Mouse (Mus musculus): ENCODE data around the gene Gm13305. TPM values are rescaled to one million over a fixed set of nuclear protein-coding genes. Genes with fewer than 3 reads are reported as not detected.
"Not testable (repeated sequence)": the region's sequence is repeated elsewhere in the genome, so short reads cannot be mapped to it uniquely, and the experiment has no call there.

Gene Gm13305
- polyA plus RNA-seq (2015; fragmentation: Nextera tagmentation; extraction: Ambion mirVana): 0.54 TPM in 1 of 2 replicates, not detected in the other

DNA sequence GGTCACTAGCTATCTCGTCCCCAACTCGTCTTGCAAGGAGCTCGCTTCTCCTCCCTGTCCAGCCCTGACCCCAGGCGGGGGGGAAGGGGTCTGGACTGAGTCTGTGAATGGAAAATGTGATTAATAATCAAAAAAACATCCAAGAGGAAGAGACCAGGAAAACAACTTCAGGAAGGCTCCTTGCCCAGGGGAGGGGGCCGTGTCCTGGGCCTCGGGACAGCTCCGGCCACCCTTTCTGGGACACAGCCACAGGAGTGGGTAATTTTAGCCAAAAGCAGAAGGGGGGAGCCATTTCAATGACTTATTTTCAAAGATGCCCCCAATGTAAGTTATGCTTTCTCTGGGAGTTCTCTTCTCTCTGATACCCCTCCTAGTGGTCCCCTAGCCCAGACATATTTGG, at the start of gene Gm13305:
Gene Gm13305, minus strand, starts transcription at position 101 of the 400 bp plus-strand sequence.
- not testable (repeated sequence) for H3K4me3 ChIP-seq; H3K4me2 ChIP-seq; H3K27me3 ChIP-seq; H3K9me3 ChIP-seq; H3K27ac ChIP-seq; H3K9ac ChIP-seq; H3K36me3 ChIP-seq; H3K4me1 ChIP-seq; ATAC-seq (ENCODE audit: borderline replicate concordance, extremely low read depth, low FRiP score, low TSS enrichment)
- WGBS: no CpG with 5 or more reads among the region's 7 CpGs

DNA sequence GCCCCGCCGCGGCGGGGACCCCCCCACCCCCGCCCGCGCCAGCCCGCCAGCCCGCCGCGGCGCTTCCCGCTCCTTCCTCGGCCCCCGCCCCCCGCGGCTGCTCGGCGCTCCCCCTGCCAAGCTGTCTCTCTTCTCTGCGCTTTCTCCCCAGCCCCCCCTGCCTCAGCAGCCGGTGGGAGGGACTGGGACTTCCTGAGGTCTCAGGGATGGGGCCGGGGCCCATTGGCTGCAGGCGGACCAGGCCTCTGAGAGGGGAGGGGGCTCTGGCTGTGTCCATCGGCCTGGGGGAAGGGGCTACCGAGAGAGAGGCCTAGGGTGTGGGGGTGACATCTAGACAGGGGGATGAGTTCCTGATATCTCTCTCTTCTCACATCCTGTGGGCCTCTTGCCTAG, 16.6 kb upstream of the Gm13305 start:
- H3K27me3 ChIP-seq, H3K9me3 ChIP-seq, H3K36me3 ChIP-seq, H3K9ac ChIP-seq, H3K4me2 ChIP-seq, H3K4me1 ChIP-seq, H3K27ac ChIP-seq, H3K4me3 ChIP-seq: not testable (repeated sequence)
- peak; percentile 79; the same call in 1 of the 2 replicates for ATAC-seq (ENCODE audit: borderline replicate concordance, extremely low read depth, low FRiP score, low TSS enrichment)
- WGBS: no CpG with 5 or more reads among the region's 25 CpGs

DNA sequence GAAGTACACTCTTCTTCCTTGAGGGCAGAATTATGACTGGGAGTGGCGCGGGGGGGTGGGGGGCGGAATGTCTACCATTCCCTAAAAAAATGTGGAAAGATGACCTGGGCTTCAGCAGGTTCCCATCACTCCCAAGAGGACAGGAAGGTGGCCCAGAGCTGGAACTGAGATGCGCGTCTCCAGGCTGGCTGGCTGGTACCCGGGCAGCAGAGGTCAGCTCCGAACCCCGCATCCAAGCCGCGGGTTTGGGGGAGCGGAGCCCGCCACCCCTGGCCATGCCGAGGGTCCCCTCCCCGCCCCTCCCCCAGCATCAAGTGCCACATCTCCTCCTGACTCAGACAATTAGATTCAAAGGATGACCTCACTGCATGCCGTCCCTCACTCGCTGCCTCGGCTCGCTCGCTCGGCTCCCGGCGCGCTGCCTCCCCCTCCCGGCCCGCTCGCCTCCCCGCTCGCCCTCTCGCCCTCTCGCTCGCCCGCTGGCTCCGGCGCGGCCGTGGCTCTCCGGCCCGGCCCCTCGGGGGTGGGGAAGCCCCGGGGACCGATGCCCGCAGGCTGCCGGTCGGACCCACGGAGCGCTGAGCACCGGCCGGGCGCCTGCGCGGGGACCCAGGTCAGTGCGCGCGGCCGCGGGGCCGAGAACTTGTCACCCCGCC, 16.0 kb upstream of the Gm13305 start:
- not testable (repeated sequence) for H3K4me1 ChIP-seq, H3K9me3 ChIP-seq, H3K27me3 ChIP-seq, H3K27ac ChIP-seq, H3K4me3 ChIP-seq, H3K9ac ChIP-seq, H3K4me2 ChIP-seq, H3K36me3 ChIP-seq
- peak; percentile 19; the same call in 1 of the 2 replicates for ATAC-seq (ENCODE audit: borderline replicate concordance, extremely low read depth, low FRiP score, low TSS enrichment)
- WGBS: no CpG with 5 or more reads among the region's 58 CpGs

DNA sequence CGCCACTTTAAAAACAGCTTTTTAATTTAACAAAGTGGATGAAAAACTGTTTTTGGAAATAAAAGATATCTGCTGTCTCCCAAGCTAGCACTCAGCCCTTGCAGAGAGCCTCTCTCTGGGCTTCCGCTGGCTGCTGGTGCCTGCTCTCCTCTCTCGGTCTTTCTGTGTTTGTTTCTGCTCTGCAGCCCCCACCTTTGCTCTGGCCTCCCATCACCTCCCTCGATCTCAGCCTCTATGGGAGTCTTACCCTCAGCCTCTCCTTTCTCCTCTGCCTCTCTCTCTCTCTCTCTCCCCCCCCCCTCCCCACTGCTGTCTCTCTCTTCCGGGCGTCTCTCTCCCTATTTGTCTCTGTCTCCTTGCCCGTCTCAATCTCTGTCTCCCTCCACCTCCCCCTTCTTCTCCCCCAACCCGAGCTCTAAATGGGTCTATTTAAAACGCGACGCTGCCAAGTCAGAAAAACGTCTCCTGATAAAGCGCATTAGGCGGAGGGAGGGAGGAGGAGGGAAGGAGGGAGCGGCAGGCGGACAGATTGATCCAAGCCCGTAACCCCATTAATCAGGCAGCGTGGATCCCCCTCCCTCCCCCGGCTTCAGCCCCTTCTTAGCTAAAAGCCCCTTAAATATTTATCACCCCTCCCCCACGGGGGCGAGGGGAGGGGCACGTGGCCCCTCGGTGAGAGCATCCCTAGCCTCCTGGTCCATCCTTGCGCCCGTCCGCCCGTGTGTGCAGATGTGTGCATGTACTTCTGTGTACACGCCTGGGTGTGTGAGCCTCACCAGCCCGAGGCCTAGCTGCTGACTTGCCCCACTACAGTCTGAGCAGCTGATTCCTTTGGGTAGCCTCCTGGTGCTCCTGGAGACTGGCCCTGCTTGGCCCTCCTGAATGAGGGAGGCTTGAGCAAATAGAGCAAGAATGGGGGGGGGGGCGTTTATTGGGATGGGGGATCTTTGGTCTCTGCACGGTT, 15.1 kb upstream of the Gm13305 start:
- H3K4me3 ChIP-seq; H3K27ac ChIP-seq; H3K9me3 ChIP-seq; H3K36me3 ChIP-seq; H3K4me2 ChIP-seq; ATAC-seq (ENCODE audit: borderline replicate concordance, extremely low read depth, low FRiP score, low TSS enrichment); H3K4me1 ChIP-seq; H3K9ac ChIP-seq; H3K27me3 ChIP-seq: not testable (repeated sequence)
- no CpG with 5 or more reads among the region's 31 CpGs for WGBS

DNA sequence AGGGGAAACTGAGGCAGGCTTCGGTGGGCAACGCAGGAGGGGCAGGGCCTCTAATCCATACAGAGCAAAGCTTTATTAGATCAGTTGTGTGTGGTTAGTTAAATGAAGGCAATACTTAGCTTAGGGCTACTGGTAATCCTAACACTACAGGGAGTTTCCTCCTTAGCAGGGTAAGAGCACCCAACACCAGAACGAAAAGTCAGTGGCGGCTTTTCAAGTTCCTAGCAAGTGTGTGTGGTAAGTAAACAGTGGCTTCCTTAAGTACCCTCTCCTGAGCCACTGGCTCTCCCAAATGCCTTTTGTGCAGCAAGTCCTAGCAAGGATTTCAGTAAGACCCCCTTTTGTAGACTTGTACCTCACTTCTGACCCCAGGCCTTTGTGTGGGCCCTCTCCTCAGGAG, 9.8 kb upstream of the Gm13305 start:
- H3K4me2 ChIP-seq: not testable (repeated sequence)

DNA sequence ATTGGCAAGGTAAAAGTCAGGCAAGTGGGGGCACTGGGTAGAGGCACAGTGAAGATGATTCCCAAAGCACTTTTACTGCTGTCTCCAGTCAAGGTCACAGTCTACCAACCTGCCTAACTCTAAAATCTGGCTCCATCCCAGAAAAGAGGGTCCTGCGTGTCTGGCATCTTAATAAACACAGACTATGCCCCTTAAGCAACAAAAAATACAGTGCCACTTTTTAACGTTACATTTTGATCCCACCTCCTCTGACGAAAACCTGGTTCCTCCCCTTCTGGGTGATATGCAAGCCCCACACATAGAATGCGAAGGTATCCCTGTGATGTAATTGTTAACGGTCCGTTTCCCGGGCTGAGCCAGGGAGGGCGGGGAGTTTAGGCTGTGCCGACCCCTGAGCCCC, 15.3 kb downstream of the Gm13305 start, which contains the start of gene Gm13306:
Gene Gm13306, plus strand, starts transcription at position 301 of the 400 bp plus-strand sequence.
- not testable (repeated sequence) for ATAC-seq (ENCODE audit: borderline replicate concordance, extremely low read depth, low FRiP score, low TSS enrichment); H3K9ac ChIP-seq; H3K4me2 ChIP-seq; H3K4me1 ChIP-seq; H3K27me3 ChIP-seq; H3K9me3 ChIP-seq; H3K27ac ChIP-seq; H3K4me3 ChIP-seq; H3K36me3 ChIP-seq
- no CpG with 5 or more reads among the region's 9 CpGs for WGBS

More for the DNA sequence above, 9.8 kb upstream of the Gm13305 start:
- not testable (repeated sequence) for H3K9ac ChIP-seq; H3K27me3 ChIP-seq; H3K4me3 ChIP-seq; H3K27ac ChIP-seq; H3K36me3 ChIP-seq; ATAC-seq (ENCODE audit: borderline replicate concordance, extremely low read depth, low FRiP score, low TSS enrichment); H3K9me3 ChIP-seq; H3K4me1 ChIP-seq
- no CpG with 5 or more reads among the region's 4 CpGs for WGBS

DNA sequence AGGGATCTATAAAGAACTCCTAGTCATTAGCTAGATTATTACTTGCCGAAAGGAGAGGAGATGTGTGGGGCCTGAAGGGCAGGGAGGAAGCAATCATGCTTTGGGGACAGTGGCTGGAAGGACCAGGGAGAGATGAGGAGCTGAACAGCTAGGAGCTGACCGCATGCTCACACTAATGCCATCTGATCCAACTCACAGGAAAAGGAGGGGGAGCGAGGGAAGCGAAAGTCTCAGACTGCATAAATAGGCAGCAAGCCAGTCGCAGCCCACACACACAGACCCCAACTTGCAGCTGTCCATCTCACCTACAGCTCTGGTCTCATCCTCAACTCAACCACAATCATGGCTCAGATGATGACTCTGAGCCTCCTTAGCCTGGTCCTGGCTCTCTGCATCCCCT, 53.9 kb downstream of the Gm13305 start, which contains the start of gene Gm13304:
Gene Gm13304, plus strand, starts transcription at position 301 of the 400 bp plus-strand sequence.
- H3K4me2 ChIP-seq; H3K9ac ChIP-seq; H3K27me3 ChIP-seq; H3K27ac ChIP-seq; H3K9me3 ChIP-seq; H3K4me3 ChIP-seq; ATAC-seq (ENCODE audit: borderline replicate concordance, extremely low read depth, low FRiP score, low TSS enrichment); H3K36me3 ChIP-seq; H3K4me1 ChIP-seq: not testable (repeated sequence)
- WGBS: no CpG with 5 or more reads among the region's 5 CpGs

Other genes with a start within 250 kb of the Gm13305 start
- gene Gm20878, start 227.0 kb downstream of the Gm13305 start, polyA plus RNA-seq (2015; fragmentation: Nextera tagmentation; extraction: Ambion mirVana): 1.7 TPM in 2 replicates
- gene Fam205a4, start 202.5 kb downstream of the Gm13305 start, polyA plus RNA-seq (2015; fragmentation: Nextera tagmentation; extraction: Ambion mirVana): 0.06 and 0.11 TPM in 2 replicates
- gene Gm21093, start 133.9 kb downstream of the Gm13305 start, polyA plus RNA-seq (2015; fragmentation: Nextera tagmentation; extraction: Ambion mirVana): 0.09 TPM in 1 of 2 replicates, not detected in the other
- gene Gm3893, start 77.4 kb downstream of the Gm13305 start, polyA plus RNA-seq (2015; fragmentation: Nextera tagmentation; extraction: Ambion mirVana): not detected in 2 replicates
- 11.5 TPM in 1 of 2 replicates, not detected in the other for gene Gm13304, start 53.8 kb downstream of the Gm13305 start, polyA plus RNA-seq (2015; fragmentation: Nextera tagmentation; extraction: Ambion mirVana)
- not detected in 2 replicates for gene Gm13306, start 15.2 kb downstream of the Gm13305 start, polyA plus RNA-seq (2015; fragmentation: Nextera tagmentation; extraction: Ambion mirVana)
- not detected in 2 replicates for gene Gm10600, start 72.0 kb upstream of the Gm13305 start, polyA plus RNA-seq (2015; fragmentation: Nextera tagmentation; extraction: Ambion mirVana)
- not detected in 2 replicates for gene Ccl21b, start 87.2 kb upstream of the Gm13305 start, polyA plus RNA-seq (2015; fragmentation: Nextera tagmentation; extraction: Ambion mirVana)
- gene Gm21953, start 125.7 kb upstream of the Gm13305 start, polyA plus RNA-seq (2015; fragmentation: Nextera tagmentation; extraction: Ambion mirVana): not detected in 2 replicates
- not detected in 2 replicates for gene Fam205a3, start 149.7 kb upstream of the Gm13305 start, polyA plus RNA-seq (2015; fragmentation: Nextera tagmentation; extraction: Ambion mirVana)